Mouse (Mus musculus) forebrain, embryonic 10.5 days (tissue): ENCODE results near the gene Zbtb34. TPM values are rescaled to one million over a fixed set of nuclear protein-coding genes. Genes with fewer than 3 reads are reported as not detected.

ENCODE experiments used
- DNase-seq: peaks from one replicate; pipeline ENCODE4 v3.0.0-alpha.2; 2017; ENCODE audit warnings: low spot score; ENCODE audit errors: extremely low spot score
- H3K27ac ChIP-seq: fragments of 300-500 bp; sonication (generic); 2 replicates; pipeline ENCODE4 v1.5.1; 2016; ENCODE audit warnings: mild to moderate bottlenecking
- H3K27me3 ChIP-seq: fragments of 300-500 bp; sonication (generic); 2 replicates; pipeline ENCODE4 v1.6.1; 2016; ENCODE audit warnings: mild to moderate bottlenecking; ENCODE audit not compliant: poor library complexity, severe bottlenecking
- H3K36me3 ChIP-seq: fragments of 300-500 bp; sonication (generic); replicated peaks from 2 replicates; pipeline ENCODE4 v1.6.1; 2016; ENCODE audit warnings: mild to moderate bottlenecking, moderate library complexity
- H3K4me1 ChIP-seq: fragments of 300-500 bp; sonication (generic); 2 replicates; pipeline ENCODE4 v1.6.1; 2016
- H3K4me3 ChIP-seq: fragments of 300-500 bp; sonication (generic); 2 replicates; pipeline ENCODE4 v1.5.1; 2016; ENCODE audit warnings: mild to moderate bottlenecking, moderate library complexity
- H3K9me3 ChIP-seq: fragments of 300-500 bp; sonication (generic); 2 replicates; pipeline ENCODE4 v1.6.1; 2016; ENCODE audit warnings: mild to moderate bottlenecking, moderate library complexity
- WGBS: fragments of 180-500 bp; shearing (Covaris S2); methylation state at CpG from one replicate; pipeline ENCODE4 v1.1.7; 2016; 5-methylcytosine and 5-hydroxymethylcytosine counted together
- polyA plus RNA-seq: library from polyadenylated mRNA; unstranded; fragments of >200 nt; fragmentation: Nextera tagmentation; extraction: Ambion mirVana; gene quantifications from 2 replicates; pipeline ENCODE4 v1.2.1, GENCODE M21; 2016

Zbtb34 gene
- polyA plus RNA-seq, 1 experiment from 2014 or later = 6.6 TPM

DNA sequence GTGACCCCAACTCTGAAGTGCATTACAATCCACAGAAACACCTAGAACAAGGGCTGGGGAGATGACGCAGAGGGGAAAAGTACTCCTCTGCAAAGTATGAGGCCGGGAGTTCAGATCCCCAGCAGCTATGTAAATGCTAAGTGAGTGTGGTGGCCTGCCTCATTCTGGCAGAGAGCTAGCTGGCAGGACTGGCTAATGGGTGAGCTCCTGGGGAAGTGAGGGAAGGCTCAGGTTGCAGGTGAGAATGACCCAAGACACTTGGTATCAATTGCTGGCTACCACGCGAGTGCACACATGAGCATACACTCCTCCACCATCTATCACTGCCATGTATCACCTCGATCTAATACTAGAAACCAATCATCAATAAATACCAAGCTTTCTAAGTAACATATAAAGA lies 25.1 kb upstream of the Zbtb34 start:
- H3K27me3 ChIP-seq = no peaks in the 10 kb centered on the region
- DNase-seq = no peak
- no peak overlapping the region for H3K27ac ChIP-seq
- H3K9me3 ChIP-seq = no peaks in the 10 kb centered on the region
- no peak overlapping the region for H3K4me3 ChIP-seq
- 93% methylated on average over 5 of the region's 5 CpGs for WGBS
- peaks cover 88% of the 10 kb centered on the region for H3K36me3 ChIP-seq
- H3K4me1 ChIP-seq = peaks cover 4% of the 10 kb centered on the region; the same call in 1 of the 2 replicates

DNA sequence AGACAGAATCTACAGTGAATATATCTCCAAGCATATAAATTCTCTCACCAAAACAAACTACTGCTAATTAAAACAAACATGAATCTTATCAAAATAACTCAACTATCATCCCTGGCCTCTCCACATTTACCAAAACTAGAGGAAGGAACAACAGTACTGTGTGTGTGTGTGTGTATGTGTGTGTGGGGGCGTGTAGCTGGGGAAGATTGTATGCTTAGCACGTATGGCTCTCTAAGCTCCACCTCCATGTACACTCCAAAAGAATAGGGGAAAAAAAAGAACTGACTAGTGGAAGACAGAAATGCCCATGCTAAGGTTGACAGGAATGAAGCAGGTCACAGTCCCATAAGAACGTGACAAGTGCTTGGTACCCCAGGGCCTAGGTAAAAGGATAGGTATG lies 24.2 kb upstream of the Zbtb34 start:
- Histone ChIP-seq H3K27me3 (no peaks in the 10 kb centered on the region), H3K27ac (no peak overlapping the region), H3K4me1 (peaks cover 4% of the 10 kb centered on the region; the same call in 1 of the 2 replicates), H3K4me3 (no peak overlapping the region), H3K36me3 (peaks cover 88% of the 10 kb centered on the region), H3K9me3 (no peaks in the 10 kb centered on the region)
- no peak for DNase-seq
- WGBS = 90% methylated on average over 3 of the region's 3 CpGs

DNA sequence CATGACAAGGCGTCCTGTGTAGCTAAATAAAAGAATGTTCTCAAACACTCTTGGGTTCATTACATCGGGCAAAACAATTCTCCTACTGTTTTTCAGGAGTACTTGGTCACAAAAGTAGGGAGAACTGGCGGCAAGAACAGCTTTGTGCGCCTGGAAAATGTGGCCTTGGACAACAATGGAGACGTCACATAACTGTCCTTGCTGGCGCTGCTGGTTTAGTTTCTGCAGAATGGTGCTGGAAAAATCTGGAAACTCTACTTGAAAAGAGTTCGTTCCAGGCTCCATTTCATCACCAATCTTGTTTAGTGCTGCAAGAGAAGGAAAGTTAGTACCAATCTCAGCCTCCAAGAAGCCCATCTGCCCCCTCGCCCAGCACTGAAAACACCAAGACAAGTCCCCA lies 23.7 kb upstream of the Zbtb34 start:
- Histone ChIP-seq H3K27ac (no peak overlapping the region), H3K36me3 (peaks cover 88% of the 10 kb centered on the region), H3K9me3 (no peaks in the 10 kb centered on the region), H3K4me3 (no peak overlapping the region), H3K27me3 (no peaks in the 10 kb centered on the region), H3K4me1 (peaks cover 4% of the 10 kb centered on the region; the same call in 1 of the 2 replicates)
- no peak for DNase-seq
- 90% methylated on average over 8 of the region's 8 CpGs for WGBS

DNA sequence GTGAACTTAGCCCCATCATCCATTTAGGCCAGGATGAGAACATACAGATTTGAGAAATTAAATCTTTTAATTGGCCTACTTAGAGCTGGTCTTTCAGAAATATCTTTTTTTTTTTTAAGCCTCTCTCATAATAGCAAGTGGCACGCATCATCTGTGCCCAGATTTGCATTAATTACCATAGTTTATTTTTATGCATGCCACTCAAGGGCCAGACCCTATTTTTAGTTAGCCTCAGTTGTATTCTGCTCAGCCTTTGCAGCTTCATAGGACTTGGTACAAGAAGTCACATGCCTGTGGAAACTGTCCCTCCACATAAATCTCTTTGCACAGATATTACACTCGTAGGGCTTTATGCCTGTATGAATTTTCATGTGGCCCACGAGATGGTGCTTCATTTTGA lies 22.4 kb upstream of the Zbtb34 start:
- H3K9me3 ChIP-seq = no peaks in the 10 kb centered on the region
- H3K27ac ChIP-seq = no peak overlapping the region
- 97% methylated on average over 3 of the region's 3 CpGs for WGBS
- peaks cover 4% of the 10 kb centered on the region; the same call in 1 of the 2 replicates for H3K4me1 ChIP-seq
- no peak overlapping the region for H3K4me3 ChIP-seq
- no peaks in the 10 kb centered on the region for H3K27me3 ChIP-seq
- peaks cover 91% of the 10 kb centered on the region for H3K36me3 ChIP-seq
- no peak for DNase-seq

DNA sequence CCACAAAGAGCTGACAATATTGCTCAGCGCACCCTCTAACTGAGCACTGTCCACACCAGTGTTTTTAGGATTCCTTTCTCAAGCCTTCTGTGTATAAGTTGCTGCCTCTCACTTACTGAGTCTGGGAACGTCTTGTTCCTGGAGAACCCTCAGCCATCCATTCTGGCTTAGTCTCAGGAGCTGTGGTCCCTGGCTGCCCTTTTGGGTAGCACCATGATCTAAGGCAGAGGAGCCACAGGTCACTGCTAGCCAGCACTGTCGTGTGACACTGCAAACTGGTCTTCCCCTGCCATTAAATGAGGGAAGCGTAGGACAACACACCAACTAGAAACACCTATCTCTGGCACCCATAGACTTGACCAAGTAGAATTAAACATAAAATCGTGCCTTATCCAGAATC lies 21.6 kb upstream of the Zbtb34 start:
- Histone ChIP-seq H3K36me3 (peaks cover 85% of the 10 kb centered on the region), H3K9me3 (no peaks in the 10 kb centered on the region), H3K4me1 (peaks cover 4% of the 10 kb centered on the region; the same call in 1 of the 2 replicates), H3K27me3 (no peaks in the 10 kb centered on the region), H3K4me3 (no peak overlapping the region), H3K27ac (no peak overlapping the region)
- 91% methylated on average over 5 of the region's 5 CpGs for WGBS
- DNase-seq = no peak

DNA sequence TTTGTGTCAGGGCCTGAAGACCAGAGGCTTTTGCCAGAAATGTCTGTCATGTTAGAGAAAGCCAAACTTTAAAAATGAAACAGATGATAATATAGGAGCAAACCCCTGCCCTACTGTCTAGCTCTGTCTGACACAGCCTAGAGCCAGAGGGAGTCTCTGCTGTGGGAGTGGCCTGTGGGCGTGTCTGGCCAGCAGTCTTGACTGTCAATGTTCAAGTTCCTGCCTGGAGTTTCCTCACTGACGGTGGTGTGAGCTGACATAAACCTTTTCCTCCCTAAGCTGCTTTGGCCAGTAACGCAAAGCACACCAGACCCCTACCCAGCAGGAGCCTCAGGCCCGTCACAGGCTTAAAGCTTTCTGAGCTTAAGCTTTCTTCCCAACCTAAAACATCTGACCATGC lies 21.0 kb upstream of the Zbtb34 start:
- WGBS = 61% methylated on average over 4 of the region's 4 CpGs
- no peak overlapping the region for H3K27ac ChIP-seq
- no peak overlapping the region for H3K4me3 ChIP-seq
- H3K4me1 ChIP-seq = peaks cover 4% of the 10 kb centered on the region; the same call in 1 of the 2 replicates
- no peaks in the 10 kb centered on the region for H3K9me3 ChIP-seq
- peaks cover 83% of the 10 kb centered on the region for H3K36me3 ChIP-seq
- H3K27me3 ChIP-seq = no peaks in the 10 kb centered on the region
- DNase-seq = no peak

DNA sequence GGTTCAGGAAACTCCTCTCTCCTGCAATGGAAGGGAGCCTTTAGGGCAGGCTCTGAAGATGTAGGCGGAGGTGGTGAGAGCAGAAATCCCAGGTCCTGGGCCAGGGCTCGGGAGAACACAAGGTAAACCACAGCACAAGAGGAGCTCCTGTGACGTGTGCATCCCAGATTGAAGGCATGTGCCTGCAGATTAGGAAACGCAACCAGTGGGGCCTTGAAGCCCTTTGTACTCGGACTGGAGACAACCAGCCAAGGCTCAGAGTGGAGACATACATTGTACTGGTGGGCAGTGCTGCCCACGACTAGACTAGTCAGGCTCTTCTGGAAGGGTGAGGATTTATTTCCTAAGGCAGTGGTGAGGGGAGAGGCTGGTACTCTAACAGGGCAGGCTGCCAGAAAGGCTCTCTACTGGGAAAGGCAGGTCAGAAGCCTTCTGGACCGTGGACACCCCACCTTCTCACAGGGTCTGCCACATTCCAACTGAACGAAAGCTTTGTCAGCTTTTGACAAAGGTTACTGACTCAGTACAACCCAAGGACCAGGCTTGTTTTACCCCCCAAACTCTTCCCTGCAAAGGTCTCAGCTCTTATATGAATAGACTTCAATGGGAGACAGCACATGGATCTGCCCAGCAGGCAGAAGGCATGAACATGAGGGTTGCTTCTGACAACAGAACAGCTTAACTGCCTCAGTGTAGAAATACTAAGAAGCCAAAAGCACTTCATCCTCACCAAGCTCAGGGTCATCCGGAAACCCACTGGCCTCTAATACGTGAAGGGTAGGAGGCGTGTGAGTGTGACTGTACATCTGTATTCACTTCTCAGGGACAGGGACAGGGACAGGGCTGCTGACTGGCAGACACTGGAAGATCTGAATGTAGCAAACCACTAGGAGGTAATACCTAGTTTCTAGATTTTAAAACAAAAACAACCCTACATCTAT lies 20.2 kb upstream of the Zbtb34 start:
- H3K27me3 ChIP-seq = no peaks in the 10 kb centered on the region
- WGBS = 88% methylated on average over 11 of the region's 11 CpGs
- no peak overlapping the region for H3K4me3 ChIP-seq
- no peaks in the 10 kb centered on the region for H3K9me3 ChIP-seq
- peaks cover 78% of the 10 kb centered on the region for H3K36me3 ChIP-seq
- no peak overlapping the region for H3K27ac ChIP-seq
- peaks cover 4% of the 10 kb centered on the region; the same call in 1 of the 2 replicates for H3K4me1 ChIP-seq
- no peak for DNase-seq

DNA sequence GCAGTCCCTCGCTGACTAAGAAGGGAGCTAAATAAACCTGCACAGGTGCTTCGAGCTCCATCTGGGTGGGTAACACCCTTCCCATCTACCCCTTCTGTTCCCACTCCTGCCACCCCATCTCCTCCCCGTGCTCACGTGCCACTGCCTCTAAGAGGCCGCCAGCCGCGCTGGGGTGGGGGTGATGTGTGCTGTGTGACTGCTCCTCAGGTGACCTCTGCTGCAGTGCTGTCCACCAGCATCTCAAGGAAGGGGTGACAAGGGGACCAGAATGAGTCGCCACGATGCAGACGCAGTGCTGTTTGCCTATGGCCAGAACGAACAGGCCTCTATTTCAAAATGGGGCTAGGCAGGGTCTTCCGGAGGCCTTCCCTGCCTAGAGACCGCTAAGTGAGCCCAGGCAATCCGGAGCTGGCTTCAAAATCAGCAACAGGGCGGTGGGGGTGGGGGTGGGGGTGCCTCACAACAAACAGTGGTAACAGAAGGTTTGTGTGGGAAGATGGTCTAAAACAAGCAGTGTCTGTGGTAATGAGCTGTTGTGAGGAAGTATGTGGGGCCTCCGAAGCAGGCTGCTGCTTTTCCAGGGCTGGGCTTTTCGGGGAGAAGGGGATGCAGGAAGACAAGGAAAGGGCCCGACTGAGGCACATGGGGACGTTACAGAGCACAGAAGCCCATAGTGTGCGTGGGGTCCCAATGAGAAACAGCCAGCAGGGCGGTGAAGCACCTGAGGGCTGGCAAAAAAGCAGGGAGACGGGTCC lies 18.2 kb upstream of the Zbtb34 start:
- Histone ChIP-seq H3K36me3 (peaks cover 59% of the 10 kb centered on the region), H3K4me1 (no peaks in the 10 kb centered on the region), H3K4me3 (no peak overlapping the region), H3K27ac (no peak overlapping the region), H3K27me3 (no peaks in the 10 kb centered on the region), H3K9me3 (no peaks in the 10 kb centered on the region)
- DNase-seq = no peak
- 91% methylated on average over 22 of the region's 22 CpGs for whole genome bisulfite sequencing

DNA sequence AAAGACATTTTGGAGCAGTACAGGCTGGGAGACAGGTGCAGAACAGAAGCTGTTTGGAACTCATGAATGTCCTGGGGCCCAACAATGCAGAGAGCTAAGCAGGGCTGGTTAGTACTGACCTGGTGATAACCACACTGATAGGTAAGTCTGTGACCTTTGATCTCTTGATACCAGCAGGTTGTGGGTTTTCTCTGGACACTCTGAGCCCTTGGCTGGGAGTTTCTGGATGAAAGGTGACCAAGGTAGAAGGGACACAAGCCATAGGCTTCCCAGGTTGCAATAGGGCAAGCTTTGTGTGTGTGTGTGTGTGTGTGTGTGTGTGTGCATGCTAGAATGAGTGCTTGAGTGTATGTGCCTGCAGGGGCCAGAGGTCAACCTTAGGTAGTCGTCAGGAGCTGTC lies 15.7 kb upstream of the Zbtb34 start:
- H3K4me3 ChIP-seq = no peak overlapping the region
- 65% methylated on average over 1 of the region's 1 CpGs for WGBS
- no peak for DNase-seq
- no peak overlapping the region for H3K27ac ChIP-seq
- H3K9me3 ChIP-seq = no peaks in the 10 kb centered on the region
- H3K4me1 ChIP-seq = no peaks in the 10 kb centered on the region
- peaks cover 34% of the 10 kb centered on the region for H3K36me3 ChIP-seq
- H3K27me3 ChIP-seq = no peaks in the 10 kb centered on the region

DNA sequence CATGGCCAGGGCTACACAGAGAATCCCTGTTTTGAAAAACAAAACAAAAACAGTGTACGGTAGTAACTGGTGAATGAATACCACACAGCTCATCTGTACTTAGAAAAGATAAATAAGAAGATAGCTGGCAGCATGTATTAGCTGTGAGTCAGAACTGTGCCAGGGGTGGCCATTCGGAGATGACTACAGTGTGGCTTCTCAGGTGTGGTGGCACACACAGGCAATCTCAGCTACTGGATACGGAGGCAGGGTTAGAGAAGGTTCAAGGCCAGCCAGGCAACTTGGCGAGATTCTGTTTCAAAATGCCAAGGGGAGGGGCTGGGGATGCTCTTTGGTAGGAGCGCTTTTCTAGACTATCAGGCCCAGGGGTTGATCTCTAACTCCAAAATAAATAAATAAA lies 14.6 kb upstream of the Zbtb34 start:
- Histone ChIP-seq H3K27ac (no peak overlapping the region), H3K36me3 (peaks cover 24% of the 10 kb centered on the region), H3K4me1 (peaks cover 6% of the 10 kb centered on the region), H3K4me3 (no peak overlapping the region), H3K27me3 (0 out of 2 replicates have a peak, but pooled peaks cover 4% of the 10 kb centered on the region), H3K9me3 (no peaks in the 10 kb centered on the region)
- 93% methylated on average over 5 of the region's 5 CpGs for WGBS
- DNase-seq = no peak

DNA sequence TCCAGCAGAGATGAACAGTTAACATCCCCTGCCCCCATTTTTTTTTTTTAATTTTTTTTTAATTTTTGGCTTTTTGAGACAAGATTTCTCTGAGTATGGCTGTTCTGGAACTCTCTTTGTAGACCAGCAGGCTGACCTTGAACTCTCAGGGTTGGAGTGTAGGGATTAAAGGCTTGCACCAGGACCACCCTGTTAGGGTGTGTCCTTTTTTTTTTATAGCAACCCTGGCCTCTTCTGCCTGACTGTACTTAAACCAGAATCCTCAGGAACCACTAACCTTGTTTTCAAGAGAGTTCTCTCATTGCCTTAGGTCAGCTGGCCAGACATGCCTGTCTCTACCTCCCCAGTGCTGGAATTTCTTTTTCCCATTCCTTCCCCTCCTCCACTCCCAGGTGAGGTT lies 13.7 kb upstream of the Zbtb34 start:
- H3K27me3 ChIP-seq = peaks cover 13% of the 10 kb centered on the region
- no peaks in the 10 kb centered on the region for H3K9me3 ChIP-seq
- no peak overlapping the region for H3K4me3 ChIP-seq
- H3K27ac ChIP-seq = no peak overlapping the region
- peaks cover 15% of the 10 kb centered on the region for H3K36me3 ChIP-seq
- no peak for DNase-seq
- H3K4me1 ChIP-seq = peaks cover 14% of the 10 kb centered on the region

DNA sequence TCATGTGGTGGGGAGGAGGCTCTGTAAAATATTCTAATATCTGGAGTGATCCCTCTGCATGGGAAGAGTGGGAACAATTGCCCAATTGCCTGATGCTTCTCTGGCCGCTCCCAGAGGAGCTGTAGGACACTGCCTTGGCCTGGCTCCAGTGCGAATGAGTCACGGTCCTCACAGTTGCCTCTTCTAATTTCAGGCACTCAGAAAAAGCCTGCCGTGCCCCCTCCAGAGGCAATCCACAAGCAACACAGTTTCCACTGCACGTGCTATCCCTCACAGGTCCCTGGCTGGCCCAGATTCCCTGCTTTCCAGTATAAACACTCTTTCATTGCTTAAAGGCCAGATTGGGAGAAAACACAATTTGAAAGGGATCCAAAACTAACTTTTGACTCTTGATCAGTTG lies 13.2 kb upstream of the Zbtb34 start:
- Histone ChIP-seq H3K9me3 (no peaks in the 10 kb centered on the region), H3K4me1 (peaks cover 19% of the 10 kb centered on the region), H3K27ac (no peak overlapping the region), H3K27me3 (peaks cover 17% of the 10 kb centered on the region), H3K4me3 (no peak overlapping the region), H3K36me3 (peaks cover 10% of the 10 kb centered on the region)
- DNase-seq = no peak
- 69% methylated on average over 5 of the region's 5 CpGs for WGBS

DNA sequence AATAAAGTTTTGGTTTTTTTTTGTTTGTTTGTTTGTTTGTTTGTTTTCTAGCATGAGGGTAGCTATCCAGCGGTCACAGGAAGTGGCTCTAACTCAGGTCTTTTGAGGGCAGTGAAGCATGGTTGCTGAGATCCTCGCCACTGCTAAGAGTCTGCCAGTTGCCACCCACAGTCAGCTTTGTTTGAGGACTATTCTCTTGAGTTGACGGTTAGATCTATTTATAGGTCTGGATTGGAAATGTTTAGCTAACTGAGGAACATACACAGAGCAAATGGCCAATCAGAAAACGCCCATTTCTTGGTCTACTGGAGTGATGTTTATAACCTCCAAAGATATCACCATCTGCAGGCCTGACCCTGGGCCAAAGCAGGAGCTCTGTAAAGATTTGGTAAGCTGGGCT lies 11.6 kb upstream of the Zbtb34 start:
- WGBS = 75% methylated on average over 4 of the region's 4 CpGs
- H3K27ac ChIP-seq = no peak overlapping the region
- no peak overlapping the region for H3K4me3 ChIP-seq
- no peaks in the 10 kb centered on the region for H3K9me3 ChIP-seq
- DNase-seq = no peak
- H3K27me3 ChIP-seq = peaks cover 28% of the 10 kb centered on the region
- H3K36me3 ChIP-seq = no peaks in the 10 kb centered on the region
- peaks cover 36% of the 10 kb centered on the region for H3K4me1 ChIP-seq
